Mouse (Mus musculus) ovary, postnatal 10 days (tissue): Measurements from ENCODE around the gene Slc25a16.
"Not testable (repeated sequence)": the region's sequence is repeated elsewhere in the genome, so short reads cannot be mapped to it uniquely, and the experiment has no call there.

Source experiments
- DNase-seq: peaks from one replicate; pipeline ENCODE4 v3.0.0; 2022; ENCODE audit warnings: low spot score

Slc25a16 gene

DNA sequence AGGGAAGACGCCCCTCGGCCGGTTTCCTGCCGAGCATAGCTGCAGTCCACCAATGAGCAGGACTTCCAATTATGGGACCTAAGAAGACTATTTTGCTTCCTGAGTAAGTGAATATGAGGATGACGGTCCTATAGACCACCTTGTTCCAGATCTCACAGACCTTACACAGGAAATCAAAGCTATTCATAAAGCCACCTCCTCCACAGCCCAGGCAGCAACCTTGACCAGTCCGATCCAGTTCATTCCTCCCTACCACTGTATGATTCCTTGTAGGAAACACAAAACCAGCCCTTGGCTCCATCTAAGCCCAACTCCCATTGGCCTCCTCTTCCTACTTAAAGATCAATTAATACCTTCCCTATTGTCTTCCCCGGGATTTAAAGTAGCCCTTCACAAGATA is 14.1 kb upstream of the Slc25a16 start:
- DNase-seq = no peak

DNA sequence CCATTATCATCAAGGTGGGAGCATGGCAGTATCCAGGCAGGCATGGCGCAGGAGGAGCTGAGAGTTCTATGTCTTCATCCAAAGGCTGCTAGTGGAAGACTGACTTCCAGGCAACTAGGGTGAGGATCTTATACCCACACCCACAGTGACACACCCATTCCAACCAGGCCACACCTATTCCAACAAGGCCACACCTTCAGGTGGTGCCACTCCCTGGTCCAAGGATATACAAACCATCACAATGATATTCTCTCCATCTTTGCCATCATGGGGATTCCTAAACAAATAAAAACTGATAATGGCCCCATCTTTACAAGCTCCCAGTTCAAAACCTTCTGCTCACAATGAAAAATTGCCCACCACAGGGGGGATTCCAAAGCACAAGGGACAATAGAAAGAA is 11.5 kb upstream of the Slc25a16 start, which contains the start of gene Tet1:
TSS of gene Tet1 (minus strand) at position 101 of the 400 bp plus-strand sequence.
- not testable (repeated sequence) for DNase-seq

GRCm38 (mm10) chr10:62911120-62911519 is 9.3 kb upstream of the Slc25a16 start:
- DNase-seq = no peak

DNA sequence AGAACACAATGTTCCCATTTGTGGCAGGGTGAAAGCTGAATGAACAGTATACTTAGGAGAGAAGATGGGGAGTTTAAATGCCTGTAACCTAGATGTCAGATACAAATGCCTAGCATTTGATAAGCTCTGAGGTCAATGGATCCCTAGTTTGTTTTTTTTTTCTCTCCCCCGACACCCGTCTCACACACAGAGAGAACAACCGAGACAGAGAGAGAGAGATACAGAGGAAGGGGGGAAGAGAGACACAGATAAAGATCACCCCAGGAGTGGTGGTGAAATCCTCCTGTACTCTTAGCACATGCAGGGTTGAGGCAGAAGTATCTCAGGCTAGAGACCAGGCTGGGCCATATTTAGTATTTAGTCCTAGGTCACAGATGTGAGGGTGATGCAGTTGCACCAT is 1.4 kb upstream of the Slc25a16 start:
- no peak for DNase-seq

DNA sequence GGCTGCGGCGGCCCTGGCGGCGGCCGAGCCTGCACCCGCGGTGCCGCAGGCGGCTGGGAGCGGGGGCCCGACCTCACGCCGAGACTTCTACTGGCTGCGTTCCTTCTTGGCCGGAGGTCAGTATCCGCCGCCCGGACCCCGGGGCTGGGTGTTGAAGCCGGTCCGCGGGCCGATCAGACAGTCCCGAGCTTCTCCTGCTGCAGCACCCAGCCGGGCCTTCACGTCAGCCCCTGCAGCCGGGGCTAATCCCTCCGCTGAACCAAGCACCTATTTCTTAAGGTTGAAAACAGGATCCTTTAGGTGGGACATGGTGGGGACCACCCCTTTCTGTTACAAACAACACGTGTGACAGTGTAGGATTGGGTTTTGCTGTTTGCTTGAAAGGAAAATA is 328 bp downstream of the Slc25a16 start:
- DNase-seq = no peak

GRCm38 (mm10) chr10:62924096-62924635 is 3.7 kb downstream of the Slc25a16 start:
- no peak for DNase-seq

- DNase-seq = no peak
These were observed 11.9 kb downstream of the Slc25a16 start for GRCm38 (mm10) chr10:62932381-62932780.

- no peak for DNase-seq
These were observed 24.6 kb downstream of the Slc25a16 start for GRCm38 (mm10) chr10:62944975-62945580.

DNA sequence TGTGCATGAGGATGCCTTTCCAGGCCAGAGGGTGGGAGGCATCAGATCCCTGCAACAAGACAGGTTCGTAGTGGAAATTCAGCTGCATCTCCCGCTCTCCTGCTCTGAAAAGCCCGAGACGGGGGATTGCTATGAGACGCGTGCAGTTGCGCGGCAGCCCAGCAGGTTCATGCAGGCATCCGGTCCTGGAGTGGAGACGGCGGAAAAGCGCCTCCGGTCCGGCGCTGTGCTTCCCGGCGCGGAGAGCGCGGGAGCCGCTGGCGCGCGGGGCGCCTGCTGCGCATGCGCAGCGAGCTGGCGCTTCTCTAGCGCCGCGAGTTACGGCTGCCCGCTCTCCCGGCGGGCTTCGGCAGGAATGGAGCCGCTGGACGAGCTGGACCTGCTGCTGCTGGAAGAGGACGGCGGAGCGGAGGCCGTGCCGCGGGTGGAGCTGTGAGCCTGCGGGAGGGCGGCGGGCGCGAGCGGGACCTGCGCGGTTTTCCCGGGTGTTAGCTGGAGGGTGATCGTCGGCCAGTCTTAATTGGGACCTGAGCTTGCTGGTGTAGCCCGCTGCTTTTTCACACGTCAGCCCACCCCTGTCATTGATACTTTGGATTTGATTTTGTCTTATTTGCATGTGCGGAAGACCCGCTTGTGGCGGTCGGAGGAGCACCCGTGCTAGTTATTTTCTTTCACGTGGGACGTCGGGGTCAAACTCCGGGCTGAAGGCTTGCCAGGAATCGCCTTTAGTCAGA is 26.5 kb downstream of the Slc25a16 start, which contains the start of gene Dna2:
TSS of gene Dna2 (plus strand) at position 289 of the 734 bp plus-strand sequence.
- peak; percentile 60 for DNase-seq

DNA sequence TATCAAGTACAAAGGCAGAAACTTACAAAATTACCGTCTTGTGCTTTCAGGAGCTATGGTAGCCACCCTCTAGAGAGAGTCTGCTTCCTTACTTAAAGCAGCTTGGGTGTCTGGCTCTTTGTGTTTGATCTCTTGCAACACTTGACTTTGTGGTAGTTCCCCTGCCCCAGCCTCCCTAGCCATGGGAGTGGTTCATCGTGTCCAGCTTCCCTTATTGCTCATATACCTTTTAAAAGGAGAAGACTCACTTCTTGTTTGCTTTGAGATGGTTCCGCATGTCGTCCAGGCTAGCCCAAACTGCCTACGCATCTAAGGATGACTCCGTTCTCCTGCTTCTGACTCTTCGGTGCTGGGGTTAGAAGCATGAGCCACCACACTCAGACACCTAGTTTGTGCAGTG is 28.1 kb downstream of the Slc25a16 start:
- no peak for DNase-seq

DNA sequence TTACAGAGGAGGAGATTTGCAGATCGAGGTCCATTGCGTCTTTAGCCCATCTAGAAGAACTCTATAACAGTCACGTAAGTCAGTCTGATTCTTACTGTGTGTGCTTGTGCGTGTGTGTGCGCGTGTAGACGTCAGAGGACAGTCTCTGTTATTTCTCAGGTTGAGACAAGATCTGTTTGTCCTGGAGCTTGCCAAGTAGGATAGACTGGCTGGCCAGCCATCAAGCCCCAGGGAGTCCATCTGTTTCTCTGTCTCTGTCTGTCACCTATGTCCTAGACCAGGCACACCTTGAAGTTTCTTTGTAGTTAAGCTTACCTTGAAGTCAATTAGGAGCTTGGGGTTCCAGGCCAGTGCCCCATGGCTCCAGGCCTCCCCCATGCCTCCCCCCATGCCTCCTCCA is 43.5 kb downstream of the Slc25a16 start:
- no peak for DNase-seq

DNA sequence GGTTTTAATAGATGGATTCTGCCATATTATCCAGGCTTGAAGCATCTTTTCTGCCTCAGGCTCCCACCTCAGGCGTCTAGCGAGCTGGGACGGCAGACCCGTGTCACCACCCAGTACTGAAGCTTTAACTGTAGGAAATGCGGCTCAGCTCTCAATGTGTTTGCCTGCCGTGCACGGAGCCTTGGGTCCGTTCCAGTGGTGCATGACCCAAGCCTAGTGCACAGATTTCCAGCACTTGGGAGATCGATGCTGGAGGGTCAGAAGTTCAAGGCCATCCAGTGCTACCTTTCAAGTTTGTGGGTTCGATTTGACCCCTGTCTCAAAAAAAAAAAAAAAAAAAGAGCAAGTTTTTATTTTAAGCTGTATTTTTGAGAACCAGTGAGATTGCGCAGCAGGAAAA is 45.4 kb downstream of the Slc25a16 start:
- DNase-seq = no peak

DNA sequence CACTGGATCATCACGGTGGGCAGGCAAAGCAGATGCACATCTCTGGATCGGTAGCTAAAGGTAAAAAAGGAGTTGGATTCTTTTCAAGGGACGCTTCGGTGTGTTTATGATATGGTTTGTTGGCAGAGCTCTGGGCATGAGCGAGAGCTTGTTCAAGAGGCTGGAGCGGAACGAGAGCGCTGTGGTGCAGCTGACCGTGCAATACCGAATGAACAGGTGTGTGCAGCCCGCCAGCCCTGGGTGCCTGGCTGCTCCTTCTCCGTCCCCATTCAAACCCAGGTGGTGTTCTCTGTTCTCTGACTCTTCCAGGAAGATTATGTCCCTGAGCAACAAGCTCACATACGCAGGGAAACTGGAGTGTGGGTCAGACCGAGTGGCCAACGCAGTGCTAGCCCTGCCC is 45.9 kb downstream of the Slc25a16 start:
- DNase-seq = no peak

GRCm38 (mm10) chr10:62971821-62972220 is 51.4 kb downstream of the Slc25a16 start:
- no peak for DNase-seq

- DNase-seq = no peak
These were observed 59.2 kb downstream of the Slc25a16 start for GRCm38 (mm10) chr10:62979667-62980038.

- peak; percentile 65 for DNase-seq
These were observed 59.9 kb downstream of the Slc25a16 start, which contains the start of gene Rufy2 for GRCm38 (mm10) chr10:62980039-62980954. Gene Rufy2 (plus strand): TSS chr10:62980223.

- no peak for DNase-seq
These were observed 63.6 kb downstream of the Slc25a16 start for GRCm38 (mm10) chr10:62984072-62984471.

- DNase-seq = no peak
These were observed 64.1 kb downstream of the Slc25a16 start for GRCm38 (mm10) chr10:62984495-62984894.

GRCm38 (mm10) chr10:62987341-62987740 is 66.9 kb downstream of the Slc25a16 start:
- no peak for DNase-seq

- DNase-seq = no peak
These were observed 70.2 kb downstream of the Slc25a16 start for GRCm38 (mm10) chr10:62990636-62991035.

DNA sequence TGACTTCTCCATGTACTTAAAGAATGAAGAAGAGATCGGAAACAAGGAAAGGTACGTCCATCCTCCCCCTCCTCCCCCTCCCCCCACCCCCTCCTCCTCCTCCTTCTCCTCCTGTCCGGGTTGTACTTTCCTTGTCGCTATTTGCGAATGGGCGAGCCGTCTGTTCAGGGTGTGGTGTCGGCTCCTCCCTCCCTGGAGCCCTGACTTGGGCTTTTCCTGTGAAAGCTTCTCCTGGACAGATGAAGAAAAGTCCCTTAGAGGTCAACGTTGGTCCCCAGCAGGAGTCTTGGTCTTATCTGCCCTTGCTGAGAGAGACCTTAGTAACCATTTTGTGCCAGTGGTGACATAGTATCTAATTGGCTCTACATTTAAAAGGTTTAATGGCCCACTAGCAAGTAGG is 73.6 kb downstream of the Slc25a16 start:
- no peak for DNase-seq
